Comparison of ENCODE assay signal across 24 mouse cellular contexts in the genomic region with DNA sequence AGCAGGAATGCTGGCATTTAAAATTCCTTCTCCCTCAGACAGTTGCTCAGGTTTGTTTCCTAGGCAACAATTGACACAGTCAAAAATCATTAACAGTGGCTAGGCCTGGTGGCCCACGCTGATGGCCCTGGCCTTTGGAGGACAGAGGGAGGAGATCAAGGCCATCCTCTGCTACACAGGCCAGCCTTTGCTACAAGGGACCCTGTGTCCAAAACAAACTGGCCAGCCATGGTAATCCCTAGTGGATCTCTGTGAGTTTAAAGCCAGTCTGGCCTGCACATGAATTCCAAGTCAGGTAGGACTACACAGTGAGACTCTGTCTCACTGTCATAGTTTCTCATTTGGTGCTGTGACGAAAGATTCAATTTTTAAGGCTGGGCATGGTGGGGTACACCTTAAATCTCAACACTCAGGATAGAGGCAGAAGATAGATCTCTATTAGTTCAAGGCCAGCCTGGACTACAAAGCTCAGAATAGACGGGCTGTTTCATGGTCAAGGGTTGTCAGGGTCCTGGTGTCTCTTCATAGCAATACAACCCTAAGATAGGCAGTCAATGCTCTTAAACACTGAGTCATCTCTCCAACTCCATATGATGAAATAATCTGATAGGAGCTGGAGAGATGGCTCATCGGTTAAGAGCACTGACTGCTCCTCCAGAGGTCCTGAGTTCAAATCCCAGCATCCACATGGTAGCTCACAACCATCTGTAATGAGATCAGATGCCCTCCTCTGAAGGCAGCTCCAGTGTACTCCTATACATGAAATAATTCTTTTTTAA. TPM values are rescaled to one million over a fixed set of nuclear protein-coding genes. Genes with fewer than 3 reads are reported as not detected.
"Had no signal": no experiment of that assay in that cellular context is flagged by ENCODE, and none has a peak within 500 bp of the region (broad histone marks: within the 10 kb centered on the region; RNA-seq: fewer than 3 reads in every experiment).

No protein-coding gene starts in this region.

- H3K27me3 ChIP-seq: kidney, embryonic 15.5 days; limb, embryonic 13.5 days; neural tube, embryonic 13.5 days had no signal

- H3K27ac ChIP-seq: kidney, embryonic 15.5 days; limb, embryonic 13.5 days; liver, embryonic 14.5 days; midbrain, embryonic 10.5 days; neural tube, embryonic 13.5 days had no signal

- H3K4me1 ChIP-seq: neural tube, embryonic 13.5 days had no signal

- H3K9ac ChIP-seq: kidney, embryonic 15.5 days; limb, embryonic 13.5 days; liver, embryonic 14.5 days; lung, embryonic 14.5 days; neural tube, embryonic 13.5 days had no signal

- H3K36me3 ChIP-seq: kidney, embryonic 15.5 days; limb, embryonic 13.5 days; midbrain, embryonic 10.5 days; neural tube, embryonic 13.5 days had no signal

- H3K4me3 ChIP-seq: kidney, embryonic 15.5 days; limb, embryonic 13.5 days; midbrain, embryonic 10.5 days; neural tube, embryonic 13.5 days had no signal

- DNase-seq: kidney, adult 2 months; kidney, postnatal 14 days; left cerebral cortex, postnatal 4 days; lung, embryonic 14.5 days; lung, postnatal 10 days; lung, postnatal 4 days; retina, postnatal 1 day; right cerebral cortex, postnatal 4 days; spleen, adult 18-20 months; thymus, adult 18-20 months; thymus, postnatal 14 days had no signal

- H3K4me2 ChIP-seq: kidney, embryonic 15.5 days; limb, embryonic 13.5 days; lung, embryonic 14.5 days; neural tube, embryonic 13.5 days had no signal

- ATAC-seq: midbrain, embryonic 16.5 days had no signal

- H3K9me3 ChIP-seq: kidney, embryonic 15.5 days; limb, embryonic 13.5 days; midbrain, embryonic 10.5 days; neural tube, embryonic 13.5 days had no signal

RNA-seq across cellular contexts. Expression of a gene that starts 31.9 kb away (rescaled TPM):
- total RNA-seq: layer of hippocampus, adult 8-10 months; layer of hippocampus, postnatal 14 days; left cerebral cortex, adult 18-20 months; left cerebral cortex, postnatal 10 days; left cerebral cortex, postnatal 4 days; megakaryocyte, adult 5-6 weeks had no signal
- polyA plus RNA-seq: kidney, adult 2 months; kidney, embryonic 15.5 days; large intestine, adult 2 months; limb, embryonic 13.5 days; liver, embryonic 14.5 days; lung, embryonic 14.5 days; midbrain, embryonic 10.5 days; midbrain, embryonic 16.5 days; neural tube, embryonic 13.5 days; stomach, embryonic 14.5 days had no signal

RNA-seq across cellular contexts. Expression of a gene that starts 52.6 kb away (rescaled TPM):
- total RNA-seq: layer of hippocampus, adult 8-10 months; layer of hippocampus, postnatal 14 days; left cerebral cortex, adult 18-20 months; left cerebral cortex, postnatal 10 days; left cerebral cortex, postnatal 4 days; megakaryocyte, adult 5-6 weeks had no signal
- polyA plus RNA-seq: kidney, adult 2 months; kidney, embryonic 15.5 days; lung, embryonic 14.5 days; midbrain, embryonic 10.5 days; midbrain, embryonic 16.5 days; neural tube, embryonic 13.5 days; stomach, embryonic 14.5 days had no signal
